Mouse (Mus musculus) kidney, postnatal 0 days (tissue): Measurements from ENCODE around the gene Arid4a. TPM values are rescaled to one million over a fixed set of nuclear protein-coding genes. Genes with fewer than 3 reads are reported as not detected.
"Not testable (repeated sequence)": the region's sequence is repeated elsewhere in the genome, so short reads cannot be mapped to it uniquely, and the experiment has no call there.

ENCODE experiments used
- ATAC-seq: fragments of 200-750 bp; cut with Nextera tagmentation; replicated peaks from 2 replicates; pipeline ENCODE4 v1.8.0; 2017; ENCODE audit warnings: low read depth, moderate number of reproducible peaks, moderate TSS enrichment, moderate library complexity; ENCODE audit not compliant: low FRiP score
- DNase-seq: peaks from one replicate; pipeline ENCODE4 v3.0.0-alpha.2; 2016; ENCODE audit warnings: low spot score
- H3K27ac ChIP-seq: fragments of 300-500 bp; sonication (generic); 2 replicates; pipeline ENCODE4 v1.5.1; 2014; ENCODE audit warnings: mild to moderate bottlenecking
- H3K27me3 ChIP-seq: fragments of 300-500 bp; sonication (generic); 2 replicates; pipeline ENCODE4 v1.6.1; 2014; ENCODE audit warnings: low read length, mixed read lengths; ENCODE audit not compliant: insufficient read depth
- H3K36me3 ChIP-seq: fragments of 300-500 bp; sonication (generic); 2 replicates; pipeline ENCODE4 v1.6.1; 2014; ENCODE audit warnings: low read length, mixed read lengths; ENCODE audit not compliant: insufficient read depth
- H3K4me1 ChIP-seq: fragments of 300-500 bp; sonication (generic); replicated peaks from 2 replicates; pipeline ENCODE4 v1.6.1; 2014; ENCODE audit warnings: antibody characterized with exemption, low read length, mixed read lengths; ENCODE audit not compliant: insufficient read depth
- H3K4me2 ChIP-seq: fragments of 300-500 bp; sonication (generic); 2 replicates; pipeline ENCODE4 v1.6.1; 2014; ENCODE audit warnings: mild to moderate bottlenecking, low read length, moderate library complexity, mixed read lengths
- H3K4me3 ChIP-seq: fragments of 300-500 bp; sonication (generic); replicated peaks from 2 replicates; pipeline ENCODE4 v1.5.1; 2014; ENCODE audit warnings: low read depth, low read length
- H3K9ac ChIP-seq: fragments of 300-500 bp; sonication (generic); 2 replicates; pipeline ENCODE4 v1.6.1; 2014; ENCODE audit warnings: low read depth, low read length
- H3K9me3 ChIP-seq: fragments of 300-500 bp; sonication (generic); replicated peaks from 2 replicates; pipeline ENCODE4 v1.6.1; 2016; ENCODE audit warnings: low read length, inconsistent platforms, mixed read lengths
- CTCF ChIP-seq: IDR thresholded peaks from 2 replicates; pipeline ENCODE4 v1.5.1; 2016; ENCODE audit warnings: antibody characterized with exemption, low read depth, mild to moderate bottlenecking, moderate library complexity
- WGBS: fragments of 180-500 bp; shearing (Covaris S2); extraction: QIAGEN DNeasy Blood & Tissue Kit; methylation state at CpG from one replicate; pipeline ENCODE4 v1.1.7; 2014; 5-methylcytosine and 5-hydroxymethylcytosine counted together
- polyA plus RNA-seq: library from polyadenylated mRNA; unstranded; fragments of >200 nt; fragmentation: Nextera tagmentation; extraction: Ambion mirVana; gene quantifications from 2 replicates; pipeline ENCODE4 v1.2.1, GENCODE M21; 2015

Gene Arid4a
- polyA plus RNA-seq, 1 experiment from 2014 or later, result 32.6 TPM

- ATAC-seq (no peak), DNase-seq (no peak)
- H3K27me3 ChIP-seq, result no peaks in the 10 kb centered on the region
- 93% methylated on average over 8 of the region's 8 CpGs for WGBS
- TF ChIP-seq CTCF, result no peak
- H3K27ac ChIP-seq, result no peak overlapping the region
- H3K9ac ChIP-seq, result no peak overlapping the region
- no peak overlapping the region for H3K4me2 ChIP-seq
- H3K36me3 ChIP-seq, result peaks cover 24% of the 10 kb centered on the region
- H3K9me3 ChIP-seq, result no peaks in the 10 kb centered on the region
- H3K4me3 ChIP-seq, result no peak overlapping the region
- peaks cover 2% of the 10 kb centered on the region; the same call in 1 of the 2 replicates for H3K4me1 ChIP-seq
These were observed 3.4 kb downstream of the Arid4a start for GRCm38 (mm10) chr12:71019211-71019610.

- ATAC-seq, result no peak
- DNase-seq, result no peak
- H3K4me3 ChIP-seq, result no peak overlapping the region
- TF ChIP-seq CTCF, result no peak
- H3K4me2 ChIP-seq, result no peak overlapping the region
- no peak overlapping the region for H3K9ac ChIP-seq
- H3K4me1 ChIP-seq, result no peaks in the 10 kb centered on the region
- 96% methylated on average over 10 of the region's 10 CpGs for WGBS
- peaks cover 41% of the 10 kb centered on the region for H3K36me3 ChIP-seq
- no peaks in the 10 kb centered on the region for H3K9me3 ChIP-seq
- no peaks in the 10 kb centered on the region for H3K27me3 ChIP-seq
- no peak overlapping the region for H3K27ac ChIP-seq
These were observed 8.6 kb downstream of the Arid4a start for GRCm38 (mm10) chr12:71024411-71024810.

GRCm38 (mm10) chr12:71028265-71028664, 12.5 kb downstream of the Arid4a start:
- not testable (repeated sequence) for DNase-seq, H3K27me3 ChIP-seq, H3K4me1 ChIP-seq, H3K9ac ChIP-seq, H3K4me2 ChIP-seq, H3K4me3 ChIP-seq, ATAC-seq, H3K27ac ChIP-seq, H3K9me3 ChIP-seq
- WGBS, result 94% methylated on average over 8 of the region's 8 CpGs
- H3K36me3 ChIP-seq, result peaks cover 39% of the 10 kb centered on the region

GRCm38 (mm10) chr12:71030260-71030659, 14.5 kb downstream of the Arid4a start:
- Histone ChIP-seq H3K36me3 (peaks cover 41% of the 10 kb centered on the region), H3K9me3 (no peaks in the 10 kb centered on the region), H3K27me3 (no peaks in the 10 kb centered on the region), H3K9ac (no peak overlapping the region), H3K4me1 (no peaks in the 10 kb centered on the region), H3K27ac (no peak overlapping the region), H3K4me3 (no peak overlapping the region), H3K4me2 (no peak overlapping the region)
- TF ChIP-seq CTCF, result no peak
- WGBS, result 90% methylated on average over 8 of the region's 8 CpGs
- no peak for DNase-seq
- no peak for ATAC-seq

- ATAC-seq (no peak), DNase-seq (no peak)
- H3K36me3 ChIP-seq, result peaks cover 36% of the 10 kb centered on the region
- no peaks in the 10 kb centered on the region for H3K9me3 ChIP-seq
- H3K4me1 ChIP-seq, result no peaks in the 10 kb centered on the region
- 90% methylated on average over 5 of the region's 5 CpGs for WGBS
- no peak overlapping the region for H3K9ac ChIP-seq
- no peak overlapping the region for H3K4me2 ChIP-seq
- H3K4me3 ChIP-seq, result no peak overlapping the region
- no peak for TF ChIP-seq CTCF
- no peaks in the 10 kb centered on the region for H3K27me3 ChIP-seq
- no peak overlapping the region for H3K27ac ChIP-seq
These were observed 14.9 kb downstream of the Arid4a start for GRCm38 (mm10) chr12:71030722-71031121.

GRCm38 (mm10) chr12:71035826-71036225, 20.0 kb downstream of the Arid4a start:
- DNase-seq (no peak), ATAC-seq (no peak)
- whole genome bisulfite sequencing, result 95% methylated on average over 4 of the region's 4 CpGs
- H3K9me3 ChIP-seq, result no peaks in the 10 kb centered on the region
- no peak overlapping the region for H3K9ac ChIP-seq
- no peaks in the 10 kb centered on the region for H3K27me3 ChIP-seq
- H3K4me1 ChIP-seq, result no peaks in the 10 kb centered on the region
- peaks cover 47% of the 10 kb centered on the region for H3K36me3 ChIP-seq
- no peak for TF ChIP-seq CTCF
- no peak overlapping the region for H3K4me3 ChIP-seq
- no peak overlapping the region for H3K4me2 ChIP-seq
- no peak overlapping the region for H3K27ac ChIP-seq

- 93% methylated on average over 12 of the region's 12 CpGs for WGBS
- no peak overlapping the region for H3K9ac ChIP-seq
- no peak for ATAC-seq
- no peaks in the 10 kb centered on the region for H3K4me1 ChIP-seq
- no peak for TF ChIP-seq CTCF
- H3K36me3 ChIP-seq, result peaks cover 44% of the 10 kb centered on the region; the same call in 1 of the 2 replicates
- H3K27me3 ChIP-seq, result no peaks in the 10 kb centered on the region
- H3K27ac ChIP-seq, result no peak overlapping the region
- no peaks in the 10 kb centered on the region for H3K9me3 ChIP-seq
- no peak overlapping the region for H3K4me3 ChIP-seq
- no peak overlapping the region for H3K4me2 ChIP-seq
- DNase-seq, result no peak
These were observed 21.1 kb downstream of the Arid4a start for GRCm38 (mm10) chr12:71036729-71037404.
